Mouse (Mus musculus): ENCODE measurements around the gene Olfr1310.
"Not testable (repeated sequence)": the region's sequence is repeated elsewhere in the genome, so short reads cannot be mapped to it uniquely, and the experiment has no call there.

The Olfr1310 gene

DNA sequence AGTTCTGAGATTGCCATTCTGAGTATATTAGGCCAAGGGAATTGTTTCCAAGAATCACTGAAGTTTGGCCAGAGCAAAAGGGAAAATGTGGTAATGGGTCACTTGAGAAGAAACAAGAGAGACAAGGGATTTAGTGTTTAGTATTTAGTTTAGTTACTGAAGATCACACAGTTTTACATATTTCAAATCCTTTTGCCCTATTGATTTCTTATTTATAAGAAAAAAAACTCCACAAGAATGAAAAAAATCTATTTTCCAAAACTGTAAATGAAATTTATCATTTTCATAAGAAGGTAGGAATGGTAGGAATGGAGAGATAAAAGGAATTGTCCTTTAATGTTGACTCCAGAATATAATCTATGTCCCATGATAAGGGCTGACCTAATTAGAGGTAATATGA is at the start of gene Olfr1310:
Gene Olfr1310 (minus strand): TSS at position 101 of the 400 bp plus-strand sequence.
- no peak for DNase-seq (ENCODE audit: low spot score)

DNA sequence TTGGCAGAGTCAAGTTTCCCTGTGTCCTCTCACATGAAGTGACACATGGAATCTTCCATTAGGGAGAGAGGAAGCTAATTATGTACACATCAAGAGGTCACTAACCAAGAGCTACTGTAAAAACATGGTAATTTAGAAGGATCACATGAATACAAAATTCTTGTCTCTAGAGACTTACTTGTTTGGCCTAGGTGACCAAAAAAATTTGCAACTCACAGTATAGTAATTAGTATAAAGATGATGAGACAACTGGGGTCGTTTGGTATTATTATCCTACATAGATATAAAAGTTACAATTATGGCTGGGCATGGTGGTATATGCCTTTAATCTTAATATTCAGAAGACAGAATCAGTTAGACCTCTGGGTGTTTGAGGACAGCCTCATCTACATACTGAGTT is 37.6 kb upstream of the Olfr1310 start, which contains the start of gene Olfr1312:
Gene Olfr1312 (minus strand): TSS at position 101 of the 400 bp plus-strand sequence.
- no peak for DNase-seq (ENCODE audit: low spot score)

DNA sequence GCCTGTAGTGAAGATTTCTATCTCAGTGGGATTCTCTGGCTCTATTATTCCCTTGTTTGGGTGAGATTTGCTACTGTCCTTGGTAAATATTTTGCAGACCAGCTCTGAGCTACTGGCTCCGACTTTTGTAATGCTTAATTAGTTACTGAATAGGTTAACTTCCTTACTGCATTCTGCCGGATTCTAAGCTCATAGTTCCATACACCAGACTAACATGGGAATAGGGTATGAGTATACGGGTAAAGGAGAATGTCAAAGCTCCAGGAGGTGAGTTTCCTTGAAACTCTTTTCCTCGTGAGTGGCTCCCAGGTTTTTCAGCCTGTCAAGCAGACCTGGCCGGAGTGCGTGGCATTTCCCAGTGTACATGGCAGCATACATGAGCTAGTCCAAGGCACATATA is 14.5 kb upstream of the Olfr1310 start:
- not testable (repeated sequence) for DNase-seq (ENCODE audit: low spot score)

DNA sequence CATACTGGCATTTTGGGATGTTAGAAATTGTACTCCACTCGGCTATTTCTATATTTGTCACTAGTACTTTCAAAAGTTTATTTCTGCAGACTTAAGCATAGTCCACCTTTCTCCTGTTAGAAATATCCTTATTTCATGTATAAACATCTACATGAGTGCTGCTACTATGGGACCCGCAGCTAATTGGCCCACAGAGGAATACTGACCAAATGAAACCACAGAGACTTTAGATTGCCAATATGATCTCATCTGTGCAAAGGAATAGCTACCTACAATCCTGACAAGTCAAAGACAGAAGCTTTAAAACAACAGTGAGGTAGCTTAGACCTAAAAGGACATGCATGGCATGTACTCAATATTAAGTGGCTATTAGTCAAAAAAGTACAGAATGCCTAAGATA is 11.8 kb upstream of the Olfr1310 start, which contains the start of gene Olfr1311:
Gene Olfr1311 (minus strand): TSS at position 101 of the 400 bp plus-strand sequence.
- no peak for DNase-seq (ENCODE audit: low spot score)

DNA sequence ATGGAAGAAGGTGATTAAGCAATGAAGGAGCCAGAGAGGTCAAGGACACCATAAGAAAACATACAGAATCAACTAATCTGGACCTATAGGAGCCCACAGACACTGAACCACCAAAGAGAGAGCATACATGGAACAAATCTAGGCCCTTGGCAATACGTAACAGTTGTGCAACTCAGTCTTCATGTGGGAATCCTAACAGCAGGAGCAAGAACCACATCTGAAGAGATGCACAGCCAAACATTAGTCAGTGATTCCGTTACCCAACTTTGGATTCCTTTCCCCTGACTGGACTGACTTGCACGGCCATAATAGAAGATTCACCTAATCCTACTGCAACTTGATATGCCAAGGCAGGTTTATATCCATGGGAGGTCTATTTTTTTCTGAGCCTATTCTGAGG is 2.4 kb upstream of the Olfr1310 start:
- DNase-seq (ENCODE audit: low spot score) = no peak

DNA sequence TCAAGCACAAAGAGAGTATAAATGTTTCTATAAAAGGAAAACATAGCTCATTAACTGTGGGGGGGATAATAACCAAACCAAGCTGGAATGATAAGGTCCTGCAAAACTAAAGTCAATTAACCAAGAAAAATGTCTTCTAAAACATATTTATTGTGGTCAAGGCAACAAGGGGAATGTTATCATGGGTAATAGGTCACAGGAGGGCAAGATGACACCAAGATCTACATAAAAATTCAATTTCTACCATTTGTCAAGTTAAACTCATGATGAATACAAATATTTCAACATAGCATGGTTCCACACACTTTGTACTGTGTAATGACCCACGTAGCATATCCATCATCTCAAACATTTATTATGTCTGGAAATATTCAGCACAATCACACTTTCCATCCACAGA is 22.3 kb downstream of the Olfr1310 start, which contains the start of gene Olfr1309:
Gene Olfr1309 (minus strand): TSS at position 101 of the 400 bp plus-strand sequence.
- DNase-seq (ENCODE audit: low spot score) = no peak

DNA sequence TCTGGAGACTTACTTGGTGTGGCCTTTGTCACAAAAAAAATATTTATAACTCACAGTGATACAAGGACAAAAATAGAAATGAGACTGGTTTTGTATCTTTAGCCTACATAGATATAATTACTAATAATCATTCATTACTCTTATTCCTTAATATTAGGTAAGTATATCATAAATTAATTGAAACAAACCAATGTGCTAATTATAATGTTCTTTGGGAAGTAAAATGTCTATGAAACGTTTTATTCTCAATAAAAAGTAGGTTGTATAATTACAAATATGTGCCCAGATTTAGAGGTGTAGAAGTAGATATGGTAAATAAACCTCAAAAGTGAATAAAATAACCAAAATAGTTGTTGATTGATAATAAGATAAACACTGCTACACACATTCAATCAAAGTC is 47.7 kb downstream of the Olfr1310 start, which contains the start of gene Olfr1308:
Gene Olfr1308 (minus strand): TSS at position 101 of the 400 bp plus-strand sequence.
- no peak for DNase-seq (ENCODE audit: low spot score)

Data from ovary, postnatal 36 days (tissue).